Mouse (Mus musculus) erythroblast, embryonic 14.5 days (primary cell): Measurements from ENCODE around the gene Hivep3.

Experiments used
- GATA1 ChIP-seq: IDR thresholded peaks from 2 replicates; pipeline ENCODE4 v1.6.1; 2012; ENCODE audit warnings: low read length, inconsistent platforms, mixed read lengths
- TAL1 ChIP-seq: IDR thresholded peaks from 3 replicates; pipeline ENCODE4 v1.6.1; 2012; ENCODE audit warnings: low read length, inconsistent platforms, mixed read lengths

GRCm38 (mm10) chr4:120009151-120009550 lies 275.6 kb downstream of the Hivep3 start:
- TF ChIP-seq GATA1: no peak
- no peak for TF ChIP-seq TAL1
